Mouse (Mus musculus): ENCODE data around the gene Clpb. TPM values are rescaled to one million over a fixed set of nuclear protein-coding genes. Genes with fewer than 3 reads are reported as not detected.

Gene Clpb
- polyA plus RNA-seq, 1 experiment: 12.5 TPM

DNA sequence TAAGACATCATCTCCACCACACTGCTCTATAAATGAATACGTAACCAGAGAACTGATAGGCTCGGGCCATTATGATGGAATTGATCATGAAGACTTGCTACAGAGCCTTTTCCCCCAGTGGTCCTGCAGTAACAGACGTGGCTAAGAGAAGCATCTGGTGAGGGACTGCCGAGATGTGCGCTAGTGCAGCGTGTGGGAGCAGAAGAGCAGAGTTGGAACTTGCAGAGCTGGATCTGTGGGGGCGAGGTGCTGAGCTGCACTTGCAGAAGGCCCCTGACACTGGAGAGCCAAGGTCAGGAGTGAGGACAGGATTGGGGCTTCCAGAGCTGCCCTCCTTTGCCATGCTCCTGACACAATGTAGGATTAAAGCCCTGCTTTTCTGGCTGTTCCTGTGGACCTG lies 106.6 kb downstream of the Clpb start:
- H3K4me3 ChIP-seq (replicated peaks; ENCODE audit: control insufficient read depth, low read depth, low read length): no peak overlapping the region
- H3K27ac ChIP-seq (ENCODE audit: control insufficient read depth, insufficient read depth, low read depth, low read length, poor library complexity): no peak overlapping the region
- 86% methylated on average over 7 of the region's 7 CpGs for WGBS
- H3K4me1 ChIP-seq (ENCODE audit: control insufficient read depth, insufficient read depth, low read length): no peaks in the 10 kb centered on the region
- TF ChIP-seq POLR2A (IDR thresholded peaks at IDR 0.05; ENCODE audit: borderline replicate concordance, control insufficient read depth, low read depth, low read length) (no peak), CTCF (IDR thresholded peaks at IDR 0.05; ENCODE audit: control insufficient read depth, insufficient read depth, low read length) (no peak)

DNA sequence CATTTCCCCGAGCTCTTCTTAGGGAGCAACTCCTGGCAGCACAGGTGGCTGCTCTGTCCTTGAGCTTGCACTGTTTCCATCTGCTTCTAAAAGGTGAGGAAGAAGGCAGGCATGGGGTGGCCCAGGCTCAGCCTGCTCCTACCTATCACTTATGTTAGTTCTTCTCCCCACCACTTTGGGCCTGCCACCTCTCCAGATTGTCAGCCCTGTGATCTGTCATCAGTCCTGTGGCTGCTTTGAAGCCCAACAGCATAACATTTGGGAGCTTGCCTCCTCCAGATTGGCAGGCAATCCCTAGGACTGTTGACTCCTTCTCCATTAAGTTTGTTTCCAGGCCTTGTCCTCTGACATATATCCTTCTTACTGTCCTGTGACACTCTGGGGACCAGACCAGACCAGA lies 108.2 kb downstream of the Clpb start:
- Histone ChIP-seq H3K27ac (ENCODE audit: control insufficient read depth, insufficient read depth, low read depth, low read length, poor library complexity) (no peak overlapping the region), H3K4me1 (ENCODE audit: control insufficient read depth, insufficient read depth, low read length) (no peaks in the 10 kb centered on the region), H3K4me3 (replicated peaks; ENCODE audit: control insufficient read depth, low read depth, low read length) (no peak overlapping the region)
- 75% methylated on average over 1 of the region's 1 CpGs for WGBS
- no peak for TF ChIP-seq CTCF (IDR thresholded peaks at IDR 0.05; ENCODE audit: control insufficient read depth, insufficient read depth, low read length)

DNA sequence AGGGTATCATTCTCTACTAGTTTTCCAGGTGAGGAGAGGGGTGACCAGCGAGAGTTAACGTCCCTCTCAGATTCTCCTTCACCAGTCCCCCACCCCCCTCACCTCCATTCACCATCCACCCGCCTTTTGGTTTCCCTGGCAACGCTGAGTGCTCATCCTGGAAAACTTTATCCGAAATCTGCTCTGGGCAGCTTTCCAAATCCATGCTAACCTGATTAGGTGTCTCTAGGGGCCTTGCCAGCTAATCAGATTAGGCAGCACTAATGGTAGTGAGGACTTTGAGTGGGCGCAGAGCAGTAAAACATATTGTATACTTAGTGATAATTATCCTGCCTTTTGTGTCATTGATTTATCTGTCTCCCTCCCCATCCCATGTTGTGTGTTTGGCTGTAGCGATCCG lies 109.3 kb downstream of the Clpb start:
- 89% methylated on average over 8 of the region's 8 CpGs for WGBS
- no peak for TF ChIP-seq CTCF (IDR thresholded peaks at IDR 0.05; ENCODE audit: control insufficient read depth, insufficient read depth, low read length)
- no peak for TF ChIP-seq POLR2A (IDR thresholded peaks at IDR 0.05; ENCODE audit: borderline replicate concordance, control insufficient read depth, low read depth, low read length)
- H3K4me1 ChIP-seq (ENCODE audit: control insufficient read depth, insufficient read depth, low read length): no peaks in the 10 kb centered on the region
- H3K27ac ChIP-seq (ENCODE audit: control insufficient read depth, insufficient read depth, low read depth, low read length, poor library complexity): no peak overlapping the region
- no peak overlapping the region for H3K4me3 ChIP-seq (replicated peaks; ENCODE audit: control insufficient read depth, low read depth, low read length)

DNA sequence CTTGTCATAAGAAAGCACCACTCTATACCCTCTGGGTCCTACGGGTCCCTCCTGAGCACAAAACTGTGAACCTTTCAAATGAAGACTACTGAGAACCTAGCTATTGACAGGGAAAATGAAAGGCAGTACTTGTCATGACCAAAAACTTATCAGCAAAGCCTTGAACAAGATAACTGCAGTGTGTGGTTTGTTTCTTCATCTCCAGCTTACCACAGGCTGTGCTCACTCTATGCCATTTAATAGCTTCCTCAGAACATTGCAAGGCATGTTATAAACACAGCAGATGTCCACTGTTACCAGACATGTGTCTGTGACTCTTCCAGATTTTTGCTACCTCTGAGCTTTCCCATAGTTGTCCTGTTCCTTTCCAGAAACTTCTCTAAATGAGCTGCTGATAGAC lies 113.6 kb downstream of the Clpb start:
- WGBS: 67% methylated on average over 1 of the region's 1 CpGs
- Histone ChIP-seq H3K4me3 (replicated peaks; ENCODE audit: control insufficient read depth, low read depth, low read length) (no peak overlapping the region), H3K27ac (ENCODE audit: control insufficient read depth, insufficient read depth, low read depth, low read length, poor library complexity) (no peak overlapping the region), H3K4me1 (ENCODE audit: control insufficient read depth, insufficient read depth, low read length) (no peaks in the 10 kb centered on the region)
- no peak for TF ChIP-seq POLR2A (IDR thresholded peaks at IDR 0.05; ENCODE audit: borderline replicate concordance, control insufficient read depth, low read depth, low read length)

DNA sequence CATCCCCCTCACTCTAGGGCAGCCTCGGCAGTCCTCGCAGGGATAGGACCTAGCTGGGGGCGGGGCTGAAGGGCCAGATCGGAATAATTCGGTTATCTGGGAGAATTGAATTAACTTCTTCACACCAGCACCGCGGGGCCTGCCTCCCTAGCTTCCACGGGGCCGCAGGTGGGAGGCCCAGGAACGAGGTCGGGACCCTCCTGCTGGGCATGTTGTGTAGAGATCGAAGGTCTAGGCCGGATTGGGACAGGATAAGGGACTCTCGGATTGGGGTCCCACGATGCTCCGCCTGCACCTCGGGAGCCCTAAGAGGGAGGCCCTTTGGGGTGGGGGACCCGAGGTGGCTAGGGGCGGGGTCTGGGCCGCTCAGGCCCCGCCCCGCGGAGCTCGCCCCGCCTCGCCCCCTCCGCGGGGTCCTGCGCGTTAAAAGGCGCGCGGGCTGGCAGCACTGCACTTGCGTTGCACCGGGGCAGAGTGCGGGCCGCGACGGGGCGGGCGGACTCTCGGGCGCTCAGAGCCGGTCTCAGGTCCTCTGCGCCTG lies 154.5 kb downstream of the Clpb start, which contains the start of gene Phox2a:
Phox2a (plus strand) TSS at position 453 of the 541 bp plus-strand sequence.
- H3K4me1 ChIP-seq (ENCODE audit: control insufficient read depth, insufficient read depth, low read length): no peaks in the 10 kb centered on the region
- H3K4me3 ChIP-seq (replicated peaks; ENCODE audit: control insufficient read depth, low read depth, low read length): no peak within 1 kb of the TSS
- TF ChIP-seq CTCF (IDR thresholded peaks at IDR 0.05; ENCODE audit: control insufficient read depth, insufficient read depth, low read length) (no peak), POLR2A (IDR thresholded peaks at IDR 0.05; ENCODE audit: borderline replicate concordance, control insufficient read depth, low read depth, low read length) (no peak)
- 6% methylated on average over 45 of the region's 45 CpGs for WGBS
- H3K27ac ChIP-seq (ENCODE audit: control insufficient read depth, insufficient read depth, low read depth, low read length, poor library complexity): no peak within 1 kb of the TSS

DNA sequence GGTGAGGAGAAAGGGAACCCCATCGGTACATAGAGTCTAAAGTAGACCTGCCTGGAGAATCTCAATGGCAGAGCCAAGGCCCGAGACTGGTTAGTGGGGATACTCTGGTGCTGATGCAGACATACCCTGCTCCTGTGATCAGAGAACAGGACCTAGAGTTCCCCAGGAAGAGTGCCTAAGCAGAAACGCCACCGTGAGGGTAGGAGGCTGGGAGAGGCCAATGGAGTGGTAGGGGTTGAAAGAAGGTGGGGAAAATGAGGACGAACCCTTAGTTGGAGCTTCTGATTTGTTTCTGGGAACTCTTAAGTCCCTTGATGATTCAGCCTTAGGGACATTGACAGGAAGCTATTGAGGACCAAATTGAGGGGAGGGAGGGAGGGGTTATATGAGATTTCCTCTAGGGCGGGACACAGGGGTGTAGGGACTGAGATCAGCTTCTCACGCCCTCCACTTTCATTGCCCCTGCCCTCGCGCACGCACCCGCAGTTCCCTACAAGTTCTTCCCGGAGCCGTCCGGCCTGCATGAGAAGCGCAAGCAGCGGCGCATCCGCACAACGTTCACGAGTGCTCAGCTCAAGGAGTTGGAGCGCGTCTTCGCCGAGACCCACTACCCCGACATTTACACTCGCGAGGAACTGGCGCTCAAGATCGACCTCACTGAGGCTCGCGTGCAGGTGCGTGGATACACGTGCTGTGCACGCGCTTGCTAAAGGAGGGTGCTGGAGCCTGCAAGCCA lies 157.0 kb downstream of the Clpb start:
- H3K4me1 ChIP-seq (ENCODE audit: control insufficient read depth, insufficient read depth, low read length): no peaks in the 10 kb centered on the region
- TF ChIP-seq POLR2A (IDR thresholded peaks at IDR 0.05; ENCODE audit: borderline replicate concordance, control insufficient read depth, low read depth, low read length): no peak
- no peak for TF ChIP-seq CTCF (IDR thresholded peaks at IDR 0.05; ENCODE audit: control insufficient read depth, insufficient read depth, low read length)
- WGBS: 4% methylated on average over 35 of the region's 35 CpGs
- H3K4me3 ChIP-seq (replicated peaks; ENCODE audit: control insufficient read depth, low read depth, low read length): no peak overlapping the region
- H3K27ac ChIP-seq (ENCODE audit: control insufficient read depth, insufficient read depth, low read depth, low read length, poor library complexity): no peak overlapping the region

DNA sequence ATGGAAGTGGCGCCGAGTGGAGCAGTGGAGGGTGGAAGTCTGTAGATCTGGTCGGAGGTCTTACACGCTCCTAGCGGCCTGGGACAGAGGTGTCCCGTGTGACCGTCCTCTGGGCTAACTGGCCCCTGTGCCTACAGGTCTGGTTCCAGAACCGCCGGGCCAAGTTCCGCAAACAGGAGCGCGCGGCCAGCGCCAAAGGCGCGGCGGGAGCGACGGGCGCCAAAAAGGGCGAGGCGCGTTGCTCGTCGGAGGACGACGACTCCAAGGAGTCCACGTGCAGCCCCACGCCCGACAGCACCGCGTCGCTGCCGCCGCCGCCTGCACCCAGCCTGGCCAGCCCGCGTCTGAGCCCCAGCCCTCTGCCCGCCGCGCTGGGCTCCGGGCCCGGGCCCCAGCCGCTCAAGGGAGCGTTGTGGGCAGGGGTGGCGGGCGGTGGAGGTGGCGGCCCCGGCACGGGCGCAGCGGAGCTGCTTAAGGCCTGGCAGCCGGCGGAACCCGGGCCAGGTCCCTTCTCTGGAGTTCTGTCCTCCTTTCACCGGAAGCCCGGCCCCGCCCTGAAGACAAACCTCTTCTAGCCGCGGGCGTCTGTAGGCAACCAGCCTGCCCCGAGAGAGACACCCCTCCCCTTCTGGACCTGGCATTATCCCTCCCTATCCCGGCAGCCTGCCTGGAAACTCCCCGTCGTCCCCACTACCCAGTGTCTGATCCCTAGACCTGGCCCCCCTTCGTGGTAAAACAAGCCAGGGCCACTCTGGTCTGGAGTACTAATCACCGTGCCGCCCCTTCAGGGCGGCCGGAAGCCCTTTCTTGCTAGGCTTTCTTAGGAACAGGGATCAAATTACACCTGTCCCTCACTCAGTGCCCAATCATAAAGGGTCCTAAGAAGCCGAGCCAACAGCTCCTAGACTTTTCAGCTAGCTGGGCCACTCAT lies 158.4 kb downstream of the Clpb start:
- Histone ChIP-seq H3K27ac (ENCODE audit: control insufficient read depth, insufficient read depth, low read depth, low read length, poor library complexity) (no peak overlapping the region), H3K4me3 (replicated peaks; ENCODE audit: control insufficient read depth, low read depth, low read length) (no peak overlapping the region), H3K4me1 (ENCODE audit: control insufficient read depth, insufficient read depth, low read length) (no peaks in the 10 kb centered on the region)
- TF ChIP-seq POLR2A (IDR thresholded peaks at IDR 0.05; ENCODE audit: borderline replicate concordance, control insufficient read depth, low read depth, low read length) (no peak), CTCF (IDR thresholded peaks at IDR 0.05; ENCODE audit: control insufficient read depth, insufficient read depth, low read length) (no peak)
- WGBS: 3% methylated on average over 71 of the region's 71 CpGs

All from bone marrow, adult 2 months (tissue).